Mouse (Mus musculus): Measurements from ENCODE around the gene Rfx4.

DNA sequence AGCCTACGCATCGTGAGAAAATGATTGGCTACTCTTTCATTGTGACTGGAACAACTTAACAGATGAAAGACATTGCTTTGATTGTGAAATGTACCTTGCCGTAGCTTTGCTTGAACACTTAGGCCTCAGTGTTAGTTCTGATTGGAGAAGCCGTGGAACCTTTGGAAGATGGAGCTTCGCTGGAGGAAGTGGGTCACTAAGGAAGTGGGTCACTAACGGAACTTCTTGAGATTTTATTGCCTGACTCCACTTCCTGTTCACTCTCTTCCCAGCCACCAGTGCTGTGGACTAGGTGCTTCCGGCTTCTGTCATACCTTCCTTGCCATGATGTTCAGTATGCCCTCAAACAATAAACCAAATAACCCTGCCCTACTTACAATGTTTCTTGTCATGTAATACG lies 73.1 kb downstream of the Rfx4 start:
- TF ChIP-seq POLR2A (IDR thresholded peaks at IDR 0.05; ENCODE audit: extremely low read depth, insufficient read depth, low read length) (no peak), CTCF (IDR thresholded peaks at IDR 0.05; ENCODE audit: extremely low read depth, insufficient read depth, low read length) (no peak)

All from cortical plate, adult 2 months (tissue).